Mouse (Mus musculus): ENCODE measurements around the gene U2af1l4. TPM values are rescaled to one million over a fixed set of nuclear protein-coding genes. Genes with fewer than 3 reads are reported as not detected.
A peak's percentile ranks its signal among the peaks of the same experiment; 100 is the strongest.

U2af1l4 gene
- polyA plus RNA-seq, 1 experiment from 2014 or later = 85.4 TPM

DNA sequence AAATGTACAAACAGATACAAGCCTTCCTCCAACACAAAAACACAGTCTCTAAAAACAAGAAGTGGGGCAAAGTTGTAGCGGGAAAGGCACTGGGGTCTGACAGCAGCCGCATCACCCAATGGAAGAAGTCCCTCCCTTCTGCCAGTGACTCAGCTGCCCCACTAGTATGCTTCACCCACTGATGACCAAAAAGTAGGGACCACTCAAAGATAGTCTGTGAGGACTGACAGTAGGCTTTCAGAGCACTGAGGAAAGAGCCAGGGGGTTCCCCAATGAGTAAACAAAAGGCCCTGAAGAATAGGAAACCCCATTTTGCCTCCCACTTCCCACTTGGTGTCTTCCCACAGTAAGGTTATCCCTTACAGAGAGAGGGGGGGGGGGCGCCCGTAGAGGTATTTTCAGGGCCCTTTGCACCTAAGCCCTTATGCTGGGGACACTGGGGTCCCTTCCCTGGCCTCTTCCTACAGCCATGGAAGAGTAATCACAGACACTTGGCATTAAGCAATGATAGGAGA, 31.5 kb downstream of the U2af1l4 start:
- no peak overlapping the region for H3K9ac ChIP-seq (ENCODE audit: low read depth, low read length)
- H3K9me3 ChIP-seq (ENCODE audit: control insufficient read depth, low read length) = no peaks in the 10 kb centered on the region
- no peak overlapping the region for H3K4me2 ChIP-seq (ENCODE audit: low read depth, low read length)
- no peak overlapping the region for H3K4me3 ChIP-seq (ENCODE audit: low read depth, low read length)
- no peak overlapping the region for H3K27ac ChIP-seq (replicated peaks; ENCODE audit: low read depth, low read length)
- DNase-seq (ENCODE audit: low spot score) (no peak), ATAC-seq (ENCODE audit: low read depth) (no peak)
- H3K36me3 ChIP-seq (ENCODE audit: control insufficient read depth, insufficient read depth, low read length) = no peaks in the 10 kb centered on the region
- no peaks in the 10 kb centered on the region for H3K4me1 ChIP-seq (ENCODE audit: control insufficient read depth, insufficient read depth, low read length)
- no peaks in the 10 kb centered on the region for H3K27me3 ChIP-seq (replicated peaks; ENCODE audit: control insufficient read depth, insufficient read depth, low read length)
- WGBS = 78% methylated on average over 2 of the region's 4 CpGs

DNA sequence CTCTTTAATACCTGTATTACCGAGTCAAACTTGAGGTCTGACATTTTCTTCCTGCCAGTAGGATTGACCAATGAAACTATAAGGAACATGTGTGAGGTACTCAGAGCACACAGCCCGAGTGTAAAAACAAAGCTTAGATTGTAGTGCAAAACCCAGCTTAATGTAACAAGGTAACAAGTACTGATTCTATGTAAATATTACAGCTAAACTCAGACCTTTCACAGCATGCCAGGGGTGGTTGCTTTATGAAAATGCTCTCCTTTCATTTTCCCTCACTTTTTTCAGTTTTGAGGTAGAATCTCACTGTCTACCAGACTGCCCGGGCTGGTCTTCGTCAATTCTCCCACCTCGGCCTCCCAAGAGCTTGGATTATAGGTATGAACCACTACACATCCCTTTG, 33.0 kb downstream of the U2af1l4 start:
- no peak for DNase-seq (ENCODE audit: low spot score)
- no peaks in the 10 kb centered on the region for H3K4me1 ChIP-seq (ENCODE audit: control insufficient read depth, insufficient read depth, low read length)

DNA sequence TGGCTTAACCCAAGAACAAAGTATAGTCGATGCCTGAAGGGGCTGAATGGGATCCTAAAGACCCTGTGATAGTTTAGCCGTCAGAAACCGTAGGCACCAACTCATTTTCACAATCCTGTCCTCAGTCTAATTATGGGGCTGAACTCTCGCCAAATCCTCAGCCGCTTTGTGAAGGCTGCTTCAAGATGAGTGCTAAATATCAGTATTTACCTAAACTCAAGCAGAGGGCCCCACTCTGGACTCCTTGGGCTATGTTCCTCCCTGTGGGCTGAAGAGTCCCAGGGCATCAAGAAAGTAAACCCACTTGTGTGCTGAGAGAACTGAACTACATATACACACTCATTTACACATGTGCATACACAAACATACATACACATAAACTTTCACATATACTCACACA, 33.7 kb downstream of the U2af1l4 start:
- ATAC-seq (ENCODE audit: low read depth) (no peak), DNase-seq (ENCODE audit: low spot score) (no peak)
- no peaks in the 10 kb centered on the region for H3K9me3 ChIP-seq (ENCODE audit: control insufficient read depth, low read length)
- H3K27ac ChIP-seq (replicated peaks; ENCODE audit: low read depth, low read length) = no peak overlapping the region
- 66% methylated on average over 5 of the region's 5 CpGs for WGBS
- no peaks in the 10 kb centered on the region for H3K36me3 ChIP-seq (ENCODE audit: control insufficient read depth, insufficient read depth, low read length)
- no peak overlapping the region for H3K9ac ChIP-seq (ENCODE audit: low read depth, low read length)
- H3K4me2 ChIP-seq (ENCODE audit: low read depth, low read length) = no peak overlapping the region
- no peaks in the 10 kb centered on the region for H3K27me3 ChIP-seq (replicated peaks; ENCODE audit: control insufficient read depth, insufficient read depth, low read length)
- H3K4me3 ChIP-seq (ENCODE audit: low read depth, low read length) = no peak overlapping the region
- H3K4me1 ChIP-seq (ENCODE audit: control insufficient read depth, insufficient read depth, low read length) = no peaks in the 10 kb centered on the region

More for the DNA sequence above, 33.0 kb downstream of the U2af1l4 start:
- no peak overlapping the region for H3K27ac ChIP-seq (replicated peaks; ENCODE audit: low read depth, low read length)
- H3K4me3 ChIP-seq (ENCODE audit: low read depth, low read length) = no peak overlapping the region
- H3K36me3 ChIP-seq (ENCODE audit: control insufficient read depth, insufficient read depth, low read length) = no peaks in the 10 kb centered on the region
- H3K4me2 ChIP-seq (ENCODE audit: low read depth, low read length) = no peak overlapping the region
- ATAC-seq (ENCODE audit: low read depth) = no peak
- H3K9ac ChIP-seq (ENCODE audit: low read depth, low read length) = no peak overlapping the region
- WGBS = 74% methylated on average over 5 of the region's 5 CpGs
- H3K27me3 ChIP-seq (replicated peaks; ENCODE audit: control insufficient read depth, insufficient read depth, low read length) = no peaks in the 10 kb centered on the region
- no peaks in the 10 kb centered on the region for H3K9me3 ChIP-seq (ENCODE audit: control insufficient read depth, low read length)

DNA sequence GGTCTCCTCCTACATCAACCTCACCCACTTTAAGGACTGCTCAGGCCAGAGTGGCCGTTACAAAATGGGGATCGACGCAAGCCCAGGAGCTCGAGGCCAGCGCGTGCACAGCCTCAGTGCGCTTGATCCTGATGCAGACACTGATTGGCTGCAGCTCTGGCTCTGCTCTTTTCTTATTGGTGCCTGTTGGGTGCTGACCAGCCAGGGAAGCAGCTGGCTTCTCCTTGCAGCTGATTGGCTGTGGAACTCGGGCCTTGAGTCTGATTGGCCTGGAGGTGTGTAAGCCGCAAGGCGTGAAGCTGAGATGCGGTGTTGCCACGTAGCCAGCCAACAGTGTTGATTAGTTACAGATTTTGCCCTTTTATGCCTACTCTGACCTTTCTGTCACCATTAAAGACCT, 35.7 kb downstream of the U2af1l4 start, which contains the start of gene Zbtb32:
TSS of gene Zbtb32 (minus strand) at position 124 of the 400 bp plus-strand sequence.
- no peak within 1 kb of the TSS for H3K9ac ChIP-seq (ENCODE audit: low read depth, low read length)
- H3K4me2 ChIP-seq (ENCODE audit: low read depth, low read length) = no peak within 1 kb of the TSS
- no peaks in the 10 kb centered on the region for H3K36me3 ChIP-seq (ENCODE audit: control insufficient read depth, insufficient read depth, low read length)
- no peak for ATAC-seq (ENCODE audit: low read depth)
- no peak for DNase-seq (ENCODE audit: low spot score)
- 91% methylated on average over 12 of the region's 12 CpGs for WGBS
- no peaks in the 10 kb centered on the region for H3K4me1 ChIP-seq (ENCODE audit: control insufficient read depth, insufficient read depth, low read length)
- H3K4me3 ChIP-seq (ENCODE audit: low read depth, low read length) = no peak within 1 kb of the TSS
- H3K9me3 ChIP-seq (ENCODE audit: control insufficient read depth, low read length) = no peaks in the 10 kb centered on the region
- no peak within 1 kb of the TSS for H3K27ac ChIP-seq (replicated peaks; ENCODE audit: low read depth, low read length)
- H3K27me3 ChIP-seq (replicated peaks; ENCODE audit: control insufficient read depth, insufficient read depth, low read length) = no peaks in the 10 kb centered on the region

DNA sequence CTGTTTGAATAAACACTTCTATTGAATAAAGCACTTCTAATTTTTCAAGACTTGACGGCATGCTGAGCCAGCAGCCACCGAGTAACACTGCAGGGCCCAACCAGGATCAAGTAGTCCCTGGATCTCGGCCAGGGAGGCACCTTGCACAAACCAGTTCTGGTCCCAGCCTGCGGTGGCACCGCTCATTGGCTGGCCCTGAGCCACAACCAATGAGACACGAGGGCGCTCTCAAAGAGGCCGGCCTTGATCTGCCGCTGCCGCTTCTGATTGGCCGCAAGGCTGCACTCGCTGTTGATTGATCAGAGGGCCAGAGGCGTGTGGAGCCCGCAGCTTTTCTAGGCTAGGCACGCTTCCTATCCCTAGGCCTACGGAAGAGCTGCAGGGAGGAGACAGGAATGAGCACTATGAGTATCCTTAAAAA, 36.8 kb downstream of the U2af1l4 start:
- H3K27ac ChIP-seq (replicated peaks; ENCODE audit: low read depth, low read length) = peak overlapping the region; percentile 28; the same call in 1 of the 2 replicates
- H3K9ac ChIP-seq (ENCODE audit: low read depth, low read length) = no peak overlapping the region
- under 1% methylated on average over 16 of the region's 16 CpGs for WGBS
- ATAC-seq (ENCODE audit: low read depth) (peak; percentile 95), DNase-seq (ENCODE audit: low spot score) (peak; percentile 96)
- H3K4me3 ChIP-seq (ENCODE audit: low read depth, low read length) = no peak overlapping the region
- no peaks in the 10 kb centered on the region for H3K4me1 ChIP-seq (ENCODE audit: control insufficient read depth, insufficient read depth, low read length)
- no peaks in the 10 kb centered on the region for H3K9me3 ChIP-seq (ENCODE audit: control insufficient read depth, low read length)
- H3K27me3 ChIP-seq (replicated peaks; ENCODE audit: control insufficient read depth, insufficient read depth, low read length) = no peaks in the 10 kb centered on the region
- no peaks in the 10 kb centered on the region for H3K36me3 ChIP-seq (ENCODE audit: control insufficient read depth, insufficient read depth, low read length)
- H3K4me2 ChIP-seq (ENCODE audit: low read depth, low read length) = no peak overlapping the region

DNA sequence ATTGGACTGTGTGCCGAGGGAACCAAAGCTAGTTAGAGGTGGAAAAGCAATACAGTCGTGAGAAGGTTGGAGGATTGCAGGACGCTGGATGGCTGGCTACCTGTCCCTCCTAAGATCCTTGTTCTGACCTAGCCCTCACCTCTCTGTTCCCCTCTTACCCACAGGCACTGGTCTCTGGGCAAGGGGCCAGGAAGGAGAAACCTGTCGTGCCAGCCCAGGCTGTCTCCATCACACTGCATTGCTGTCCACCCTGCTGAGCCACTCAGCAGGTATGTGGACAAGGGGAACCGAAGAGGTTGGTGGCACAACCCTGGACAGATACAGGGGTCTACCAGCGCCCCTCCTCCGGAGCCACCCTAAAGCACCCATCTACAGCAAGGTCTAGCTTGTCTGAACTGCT, 37.5 kb downstream of the U2af1l4 start:
- no peak; the same call in 1 of the 2 replicates for ATAC-seq (ENCODE audit: low read depth)
- Histone ChIP-seq H3K9me3 (ENCODE audit: control insufficient read depth, low read length) (no peaks in the 10 kb centered on the region), H3K27me3 (replicated peaks; ENCODE audit: control insufficient read depth, insufficient read depth, low read length) (no peaks in the 10 kb centered on the region), H3K36me3 (ENCODE audit: control insufficient read depth, insufficient read depth, low read length) (no peaks in the 10 kb centered on the region), H3K9ac (ENCODE audit: low read depth, low read length) (no peak overlapping the region; the same call in 1 of the 2 replicates), H3K4me2 (ENCODE audit: low read depth, low read length) (no peak overlapping the region), H3K27ac (replicated peaks; ENCODE audit: low read depth, low read length) (peak overlapping the region; percentile 28; the same call in 1 of the 2 replicates), H3K4me1 (ENCODE audit: control insufficient read depth, insufficient read depth, low read length) (no peaks in the 10 kb centered on the region), H3K4me3 (ENCODE audit: low read depth, low read length) (no peak overlapping the region)
- DNase-seq (ENCODE audit: low spot score) = peak; percentile 13
- WGBS = 72% methylated on average over 7 of the region's 7 CpGs

DNA sequence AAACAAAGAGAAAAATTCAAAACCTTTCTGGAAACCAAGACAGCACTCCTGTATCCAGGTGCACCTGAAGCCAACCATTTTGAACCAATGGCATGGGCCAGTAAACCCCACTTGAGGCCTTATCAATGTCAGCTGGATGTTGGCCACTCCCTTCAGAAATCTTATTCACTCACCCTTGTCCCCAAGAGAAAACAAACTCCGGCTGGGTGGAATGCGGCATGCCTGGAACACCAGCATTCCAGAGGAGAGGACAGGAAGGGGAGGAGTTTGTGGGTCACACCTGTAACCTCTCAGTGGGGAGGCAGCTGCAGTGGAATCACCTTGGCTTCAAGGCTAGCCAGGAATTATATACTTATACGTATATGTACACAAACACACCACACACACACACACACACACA, 39.5 kb downstream of the U2af1l4 start:
- Histone ChIP-seq H3K27ac (replicated peaks; ENCODE audit: low read depth, low read length) (no peak overlapping the region), H3K4me1 (ENCODE audit: control insufficient read depth, insufficient read depth, low read length) (no peaks in the 10 kb centered on the region), H3K4me3 (ENCODE audit: low read depth, low read length) (no peak overlapping the region), H3K27me3 (replicated peaks; ENCODE audit: control insufficient read depth, insufficient read depth, low read length) (no peaks in the 10 kb centered on the region), H3K4me2 (ENCODE audit: low read depth, low read length) (no peak overlapping the region), H3K36me3 (ENCODE audit: control insufficient read depth, insufficient read depth, low read length) (no peaks in the 10 kb centered on the region), H3K9ac (ENCODE audit: low read depth, low read length) (no peak overlapping the region), H3K9me3 (ENCODE audit: control insufficient read depth, low read length) (no peaks in the 10 kb centered on the region)
- ATAC-seq (ENCODE audit: low read depth) = peak; percentile 15; the same call in 1 of the 2 replicates
- peak; percentile 66 for DNase-seq (ENCODE audit: low spot score)
- whole genome bisulfite sequencing = 19% methylated on average over 3 of the region's 3 CpGs

DNA sequence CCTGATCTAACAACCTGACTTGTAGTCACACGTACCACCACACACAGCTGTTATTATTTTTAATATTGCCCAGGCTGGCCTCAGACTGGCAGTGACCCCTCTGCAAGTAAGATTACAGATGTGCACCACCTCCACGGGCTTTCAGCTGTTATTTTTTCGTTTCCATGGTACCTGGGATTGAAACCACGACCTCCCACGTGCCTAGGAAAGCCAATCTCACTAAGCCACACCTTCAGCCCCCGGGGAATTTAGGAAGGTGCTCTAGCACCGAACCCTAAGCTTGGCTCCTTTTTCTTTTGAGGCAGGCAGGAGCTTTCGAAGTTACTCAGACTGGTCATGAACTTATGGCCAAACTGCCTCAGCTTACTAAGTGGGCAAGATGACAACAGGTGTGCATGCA, 41.3 kb downstream of the U2af1l4 start:
- ATAC-seq (ENCODE audit: low read depth) (no peak), DNase-seq (ENCODE audit: low spot score) (peak; percentile 35)
- Histone ChIP-seq H3K27ac (replicated peaks; ENCODE audit: low read depth, low read length) (no peak overlapping the region), H3K9me3 (ENCODE audit: control insufficient read depth, low read length) (no peaks in the 10 kb centered on the region), H3K4me1 (ENCODE audit: control insufficient read depth, insufficient read depth, low read length) (no peaks in the 10 kb centered on the region), H3K36me3 (ENCODE audit: control insufficient read depth, insufficient read depth, low read length) (no peaks in the 10 kb centered on the region), H3K4me2 (ENCODE audit: low read depth, low read length) (no peak overlapping the region), H3K4me3 (ENCODE audit: low read depth, low read length) (no peak overlapping the region), H3K27me3 (replicated peaks; ENCODE audit: control insufficient read depth, insufficient read depth, low read length) (no peaks in the 10 kb centered on the region), H3K9ac (ENCODE audit: low read depth, low read length) (no peak overlapping the region)
- WGBS = 40% methylated on average over 8 of the region's 8 CpGs

DNA sequence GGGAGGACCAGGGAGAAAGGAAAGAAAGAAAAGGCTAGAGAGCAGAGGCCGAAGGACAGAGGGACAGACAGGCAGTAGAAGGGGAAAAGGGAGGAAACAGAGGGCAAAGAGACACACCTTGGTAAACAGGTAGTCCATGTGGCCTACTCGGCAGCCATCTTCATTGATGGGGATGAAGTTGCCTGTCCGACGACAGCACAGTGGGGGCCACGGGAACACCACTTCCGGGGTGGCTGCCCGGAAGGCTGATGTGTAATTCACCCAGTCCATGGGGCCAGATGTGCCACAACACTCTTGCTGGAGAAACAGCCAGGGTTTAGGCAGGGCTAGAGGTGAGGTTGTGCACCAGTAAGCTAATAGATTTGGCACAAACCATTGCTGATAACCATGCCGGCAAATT, 41.8 kb downstream of the U2af1l4 start:
- H3K4me3 ChIP-seq (ENCODE audit: low read depth, low read length) = no peak overlapping the region
- no peaks in the 10 kb centered on the region for H3K9me3 ChIP-seq (ENCODE audit: control insufficient read depth, low read length)
- no peaks in the 10 kb centered on the region for H3K27me3 ChIP-seq (replicated peaks; ENCODE audit: control insufficient read depth, insufficient read depth, low read length)
- WGBS = 85% methylated on average over 8 of the region's 8 CpGs
- H3K27ac ChIP-seq (replicated peaks; ENCODE audit: low read depth, low read length) = no peak overlapping the region
- H3K4me2 ChIP-seq (ENCODE audit: low read depth, low read length) = no peak overlapping the region
- H3K9ac ChIP-seq (ENCODE audit: low read depth, low read length) = no peak overlapping the region
- no peaks in the 10 kb centered on the region for H3K36me3 ChIP-seq (ENCODE audit: control insufficient read depth, insufficient read depth, low read length)
- DNase-seq (ENCODE audit: low spot score) (no peak), ATAC-seq (ENCODE audit: low read depth) (no peak)
- H3K4me1 ChIP-seq (ENCODE audit: control insufficient read depth, insufficient read depth, low read length) = no peaks in the 10 kb centered on the region
